Mouse (Mus musculus): ENCODE results near the gene Cebpe. TPM values are rescaled to one million over a fixed set of nuclear protein-coding genes. Genes with fewer than 3 reads are reported as not detected.
A peak's percentile ranks its signal among the peaks of the same experiment; 100 is the strongest.

The Cebpe gene
- total RNA-seq, 1 experiment, result not detected

DNA sequence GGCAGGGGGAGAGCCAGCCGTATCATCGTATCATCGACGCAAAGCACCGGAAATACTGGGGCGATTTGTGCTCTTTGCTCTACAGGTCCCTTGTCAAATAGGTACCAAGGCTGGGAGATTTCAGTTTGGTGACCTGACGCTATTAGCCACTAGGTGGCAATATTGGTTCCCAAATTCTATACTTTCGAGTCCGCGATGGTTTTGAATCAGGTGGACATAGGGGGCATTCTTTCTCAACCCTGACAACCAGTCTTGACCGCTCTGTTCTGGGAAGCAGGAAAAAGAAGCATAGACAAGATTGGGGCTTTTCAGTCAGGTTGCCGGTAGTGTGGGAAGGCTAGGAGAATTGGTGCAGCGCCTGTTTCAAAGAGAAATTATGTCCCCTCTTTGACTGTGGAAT, 2.1 kb upstream of the Cebpe start:
- H3K4me1 ChIP-seq (ENCODE audit: control insufficient read depth in 2 of 2, insufficient read depth in 2 of 2, low read length in 2 of 2, poor library complexity in 1 of 2), result peaks cover 0 to 7% of the 10 kb centered on the region in 2 experiments; a peak in 1 of 4 replicates
- no peaks in the 10 kb centered on the region for H3K36me3 ChIP-seq (ENCODE audit: control insufficient read depth, insufficient read depth, low read length, poor library complexity, severe bottlenecking)
- peak overlapping the region; percentile 23 to 41; a peak in 3 of 4 replicates for H3K4me3 ChIP-seq (ENCODE audit: insufficient read depth in 1 of 2, low read depth in 1 of 2, low read length in 2 of 2, poor library complexity in 1 of 2, severe bottlenecking in 1 of 2)
- DNase-seq (ENCODE audit: low read depth, low spot score), result peak; percentile 91
- no peaks in the 10 kb centered on the region for H3K9me3 ChIP-seq (ENCODE audit: control insufficient read depth, insufficient read depth, low read depth, low read length)
- H3K27ac ChIP-seq (ENCODE audit: insufficient read depth, low read depth, low read length, poor library complexity, severe bottlenecking), result no peak overlapping the region
- TF ChIP-seq HCFC1 (IDR thresholded peaks at IDR 0.05; ENCODE audit: borderline replicate concordance, insufficient read depth, low read length), result no peak; the same call in 1 of the 2 replicates
- TF ChIP-seq ZC3H11A (IDR thresholded peaks at IDR 0.05; ENCODE audit: borderline replicate concordance, low read depth, low read length), result peak; percentile 86
- TF ChIP-seq MAFK (IDR thresholded peaks at IDR 0.05; ENCODE audit: insufficient read depth, low read depth, low read length), result 0 out of 2 replicates have a peak, but pooled peaks have one; percentile 2
- H3K9ac ChIP-seq (ENCODE audit: insufficient read depth, low read depth, low read length, poor library complexity, severe bottlenecking), result no peak overlapping the region
- in situ Hi-C loops (cut with MboI; ENCODE audit: low sequenced_read_pairs in 2 of 2, unreplicated experiment in 2 of 2), result loop anchor here in 1 of 2 experiments (10.0 kb wide), 1 partner anchor 71 kb away; the partner anchor contains the start of gene Slc7a8

DNA sequence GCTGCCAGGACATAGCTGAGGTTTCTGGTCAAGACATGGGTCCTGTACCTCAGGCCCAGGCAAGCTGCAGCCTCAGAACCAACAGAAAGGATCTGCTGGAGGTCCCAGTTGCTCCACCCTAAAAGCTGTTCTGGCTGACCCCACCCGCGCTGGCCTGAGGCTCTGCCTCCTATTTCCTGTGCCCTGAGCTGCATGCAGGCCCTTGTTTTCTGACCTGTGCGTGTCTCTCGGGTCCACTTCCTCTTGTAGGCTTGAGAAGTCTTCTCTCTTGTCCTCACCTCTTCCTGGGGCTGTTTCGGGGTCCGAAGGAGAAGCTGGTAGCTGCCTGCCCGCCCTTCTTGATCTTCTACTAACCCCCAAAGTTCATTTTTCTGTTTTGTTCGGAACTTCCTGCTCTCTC, 887 bp upstream of the Cebpe start:
- DNase-seq (ENCODE audit: low read depth, low spot score), result no peak
- H3K4me1 ChIP-seq (ENCODE audit: control insufficient read depth in 2 of 2, insufficient read depth in 2 of 2, low read length in 2 of 2, poor library complexity in 1 of 2), result peaks cover 0 to 7% of the 10 kb centered on the region in 2 experiments; a peak in 1 of 4 replicates
- in situ Hi-C loops (cut with MboI; ENCODE audit: low sequenced_read_pairs in 2 of 2, unreplicated experiment in 2 of 2), result loop anchor here in 1 of 2 experiments (10.0 kb wide), 1 partner anchor 72 kb away; the partner anchor contains the start of gene Slc7a8
- no peak overlapping the region for H3K9ac ChIP-seq (ENCODE audit: insufficient read depth, low read depth, low read length, poor library complexity, severe bottlenecking)
- no peaks in the 10 kb centered on the region for H3K36me3 ChIP-seq (ENCODE audit: control insufficient read depth, insufficient read depth, low read length, poor library complexity, severe bottlenecking)
- no peaks in the 10 kb centered on the region for H3K9me3 ChIP-seq (ENCODE audit: control insufficient read depth, insufficient read depth, low read depth, low read length)
- H3K4me3 ChIP-seq (ENCODE audit: insufficient read depth in 1 of 2, low read depth in 1 of 2, low read length in 2 of 2, poor library complexity in 1 of 2, severe bottlenecking in 1 of 2), result no peak overlapping the region
- TF ChIP-seq MAFK (IDR thresholded peaks at IDR 0.05; ENCODE audit: insufficient read depth, low read depth, low read length) (no peak), CHD2 (IDR thresholded peaks at IDR 0.05; ENCODE audit: low read depth, low read length) (no peak)
- no peak overlapping the region for H3K27ac ChIP-seq (ENCODE audit: insufficient read depth, low read depth, low read length, poor library complexity, severe bottlenecking)

DNA sequence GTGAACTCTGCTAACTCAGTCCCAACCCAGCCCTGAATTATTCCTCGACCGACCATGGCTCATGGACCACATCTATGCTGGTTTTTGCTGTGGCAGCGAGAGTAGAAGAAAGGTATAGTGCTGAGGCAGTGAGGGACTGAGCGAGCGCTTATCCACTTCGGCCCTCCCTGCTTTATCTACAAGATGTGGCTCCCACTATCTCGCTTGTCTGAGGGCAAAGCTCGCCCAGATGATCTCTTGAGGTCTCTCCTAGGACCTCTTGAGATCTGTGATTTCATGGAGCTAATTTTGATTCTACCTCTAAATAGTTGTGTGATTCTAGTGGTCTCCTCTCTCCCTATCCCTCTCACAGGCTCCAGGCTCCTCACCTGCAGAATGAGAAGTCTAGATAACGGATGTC, 2.9 kb downstream of the Cebpe start:
- TF ChIP-seq ZNF384 (IDR thresholded peaks at IDR 0.05; ENCODE audit: low read depth, low read length) (no peak), ZC3H11A (IDR thresholded peaks at IDR 0.05; ENCODE audit: borderline replicate concordance, low read depth, low read length) (no peak), MAFK (IDR thresholded peaks at IDR 0.05; ENCODE audit: insufficient read depth, low read depth, low read length) (no peak), CHD2 (IDR thresholded peaks at IDR 0.05; ENCODE audit: low read depth, low read length) (no peak), HCFC1 (IDR thresholded peaks at IDR 0.05; ENCODE audit: borderline replicate concordance, insufficient read depth, low read length) (no peak)
- Histone ChIP-seq H3K9me3 (ENCODE audit: control insufficient read depth, insufficient read depth, low read depth, low read length) (no peaks in the 10 kb centered on the region), H3K4me3 (ENCODE audit: insufficient read depth in 1 of 2, low read depth in 1 of 2, low read length in 2 of 2, poor library complexity in 1 of 2, severe bottlenecking in 1 of 2) (no peak overlapping the region), H3K4me1 (ENCODE audit: control insufficient read depth in 2 of 2, insufficient read depth in 2 of 2, low read length in 2 of 2, poor library complexity in 1 of 2) (peaks cover 0 to 11% of the 10 kb centered on the region in 2 experiments; a peak in 1 of 4 replicates), H3K36me3 (ENCODE audit: control insufficient read depth, insufficient read depth, low read length, poor library complexity, severe bottlenecking) (no peaks in the 10 kb centered on the region), H3K27ac (ENCODE audit: insufficient read depth, low read depth, low read length, poor library complexity, severe bottlenecking) (no peak overlapping the region), H3K9ac (ENCODE audit: insufficient read depth, low read depth, low read length, poor library complexity, severe bottlenecking) (no peak overlapping the region)
- in situ Hi-C loops (cut with MboI; ENCODE audit: low sequenced_read_pairs in 2 of 2, unreplicated experiment in 2 of 2), result no loop called here
- DNase-seq (ENCODE audit: low read depth, low spot score), result no peak

- H3K9ac ChIP-seq (ENCODE audit: insufficient read depth, low read depth, low read length, poor library complexity, severe bottlenecking), result no peak overlapping the region
- no peak for DNase-seq (ENCODE audit: low read depth, low spot score)
Observed at GRCm38 (mm10) chr14:54706589-54707320, 5.2 kb downstream of the Cebpe start.

More at GRCm38 (mm10) chr14:54706589-54707320, 5.2 kb downstream of the Cebpe start:
- Histone ChIP-seq H3K27ac (ENCODE audit: insufficient read depth, low read depth, low read length, poor library complexity, severe bottlenecking) (no peak overlapping the region), H3K4me3 (ENCODE audit: insufficient read depth in 1 of 2, low read depth in 1 of 2, low read length in 2 of 2, poor library complexity in 1 of 2, severe bottlenecking in 1 of 2) (no peak overlapping the region), H3K9me3 (ENCODE audit: control insufficient read depth, insufficient read depth, low read depth, low read length) (no peaks in the 10 kb centered on the region), H3K4me1 (ENCODE audit: control insufficient read depth in 2 of 2, insufficient read depth in 2 of 2, low read length in 2 of 2, poor library complexity in 1 of 2) (peaks cover 0 to 11% of the 10 kb centered on the region in 2 experiments; a peak in 1 of 4 replicates), H3K36me3 (ENCODE audit: control insufficient read depth, insufficient read depth, low read length, poor library complexity, severe bottlenecking) (no peaks in the 10 kb centered on the region)
- in situ Hi-C loops (cut with MboI; ENCODE audit: low sequenced_read_pairs in 2 of 2, unreplicated experiment in 2 of 2), result no loop called here
- TF ChIP-seq HCFC1 (IDR thresholded peaks at IDR 0.05; ENCODE audit: borderline replicate concordance, insufficient read depth, low read length) (no peak), ZNF384 (IDR thresholded peaks at IDR 0.05; ENCODE audit: low read depth, low read length) (no peak), ZC3H11A (IDR thresholded peaks at IDR 0.05; ENCODE audit: borderline replicate concordance, low read depth, low read length) (no peak), CHD2 (IDR thresholded peaks at IDR 0.05; ENCODE audit: low read depth, low read length) (no peak), MAFK (IDR thresholded peaks at IDR 0.05; ENCODE audit: insufficient read depth, low read depth, low read length) (no peak)
